Mouse (Mus musculus): ENCODE results near the gene Nsun2. TPM values are rescaled to one million over a fixed set of nuclear protein-coding genes. Genes with fewer than 3 reads are reported as not detected.

The Nsun2 gene
- total and polyA plus RNA-seq, 2 experiments from 2014 or later, result 21.8 to 34.2 TPM

- H3K36me3 ChIP-seq (replicated peaks; ENCODE audit: control insufficient read depth, insufficient read depth, low read length), result peaks cover 89% of the 10 kb centered on the region
- H3K4me2 ChIP-seq (ENCODE audit: low read depth, low read length), result no peak overlapping the region
- no peak for TF ChIP-seq CTCF (IDR thresholded peaks at IDR 0.05; ENCODE audit: low read depth)
- TF ChIP-seq EP300 (IDR thresholded peaks at IDR 0.05; ENCODE audit: low read depth), result no peak
- WGBS, result 64% methylated on average over 5 of the region's 5 CpGs
- H3K4me3 ChIP-seq (ENCODE audit: low read depth, low read length), result no peak overlapping the region
- H3K27me3 ChIP-seq (ENCODE audit: control insufficient read depth, insufficient read depth, low read length), result no peaks in the 10 kb centered on the region
- no peak overlapping the region for H3K27ac ChIP-seq (ENCODE audit: low read depth)
- H3K9me3 ChIP-seq (replicated peaks; ENCODE audit: control insufficient read depth, low read length), result no peaks in the 10 kb centered on the region
- no peak for DNase-seq (ENCODE audit: low spot score)
- no peaks in the 10 kb centered on the region for H3K4me1 ChIP-seq (ENCODE audit: control insufficient read depth, insufficient read depth)
- no peak overlapping the region for H3K9ac ChIP-seq (replicated peaks; ENCODE audit: low read depth, low read length)
- ATAC-seq (ENCODE audit: insufficient read depth, low read depth), result no peak
These were observed 30.7 kb upstream of the Nsun2 start for GRCm38 (mm10) chr13:69502863-69503262.

DNA sequence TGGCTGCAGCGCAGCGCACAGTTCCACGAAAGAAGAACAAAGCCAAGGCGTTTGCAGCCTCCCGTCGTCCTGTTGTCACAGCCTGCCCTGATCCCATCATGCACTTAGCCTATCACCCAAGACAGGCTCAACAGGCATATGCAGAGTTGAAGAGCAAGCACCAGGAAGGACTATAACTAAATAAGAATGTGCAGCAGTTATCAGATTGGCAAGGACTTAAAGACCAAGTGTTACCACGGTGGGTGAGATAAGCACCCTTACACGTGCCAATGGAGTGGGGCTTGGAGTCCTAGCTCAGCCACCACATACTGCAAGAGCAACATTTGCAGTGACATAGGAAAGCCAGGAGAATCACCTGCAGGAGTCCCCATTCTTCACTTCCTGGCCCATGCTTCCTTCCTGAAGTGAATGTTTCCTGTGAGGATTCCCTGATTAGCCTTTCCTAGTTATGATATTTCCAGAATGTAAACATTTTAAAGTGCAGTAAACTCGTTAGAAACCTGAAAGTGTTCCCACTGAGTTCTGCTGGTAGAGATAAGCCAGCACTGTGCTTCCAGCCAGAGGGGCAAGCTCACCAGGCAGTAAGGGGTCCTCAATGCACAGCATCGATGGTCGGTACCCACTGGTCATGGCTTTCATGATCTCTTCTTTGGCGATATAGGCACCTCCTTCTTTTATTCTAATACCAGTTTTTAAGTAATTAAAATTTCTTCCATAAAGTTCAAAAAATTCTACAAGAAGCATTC lies 27.0 kb upstream of the Nsun2 start:
- peaks cover 78% of the 10 kb centered on the region for H3K36me3 ChIP-seq (replicated peaks; ENCODE audit: control insufficient read depth, insufficient read depth, low read length)
- no peaks in the 10 kb centered on the region for H3K27me3 ChIP-seq (ENCODE audit: control insufficient read depth, insufficient read depth, low read length)
- TF ChIP-seq EP300 (IDR thresholded peaks at IDR 0.05; ENCODE audit: low read depth), result no peak
- TF ChIP-seq CTCF (IDR thresholded peaks at IDR 0.05; ENCODE audit: low read depth), result no peak
- WGBS, result 58% methylated on average over 12 of the region's 12 CpGs
- DNase-seq (ENCODE audit: low spot score) (no peak), ATAC-seq (ENCODE audit: insufficient read depth, low read depth) (no peak)
- H3K9ac ChIP-seq (replicated peaks; ENCODE audit: low read depth, low read length), result no peak overlapping the region
- no peak overlapping the region for H3K4me3 ChIP-seq (ENCODE audit: low read depth, low read length)
- H3K9me3 ChIP-seq (replicated peaks; ENCODE audit: control insufficient read depth, low read length), result no peaks in the 10 kb centered on the region
- H3K4me2 ChIP-seq (ENCODE audit: low read depth, low read length), result no peak overlapping the region
- H3K27ac ChIP-seq (ENCODE audit: low read depth), result no peak overlapping the region
- no peaks in the 10 kb centered on the region for H3K4me1 ChIP-seq (ENCODE audit: control insufficient read depth, insufficient read depth)

GRCm38 (mm10) chr13:69507666-69508065 lies 25.9 kb upstream of the Nsun2 start:
- DNase-seq (ENCODE audit: low spot score), result no peak
- no peaks in the 10 kb centered on the region for H3K4me1 ChIP-seq (ENCODE audit: control insufficient read depth, insufficient read depth)
- H3K9me3 ChIP-seq (replicated peaks; ENCODE audit: control insufficient read depth, low read length), result no peaks in the 10 kb centered on the region
- 92% methylated on average over 3 of the region's 3 CpGs for whole genome bisulfite sequencing
- H3K9ac ChIP-seq (replicated peaks; ENCODE audit: low read depth, low read length), result no peak overlapping the region
- no peak overlapping the region for H3K4me2 ChIP-seq (ENCODE audit: low read depth, low read length)
- H3K27me3 ChIP-seq (ENCODE audit: control insufficient read depth, insufficient read depth, low read length), result no peaks in the 10 kb centered on the region
- no peak overlapping the region for H3K4me3 ChIP-seq (ENCODE audit: low read depth, low read length)
- peaks cover 76% of the 10 kb centered on the region for H3K36me3 ChIP-seq (replicated peaks; ENCODE audit: control insufficient read depth, insufficient read depth, low read length)
- no peak for ATAC-seq (ENCODE audit: insufficient read depth, low read depth)
- no peak overlapping the region for H3K27ac ChIP-seq (ENCODE audit: low read depth)
- TF ChIP-seq CTCF (IDR thresholded peaks at IDR 0.05; ENCODE audit: low read depth), result no peak
- no peak for TF ChIP-seq EP300 (IDR thresholded peaks at IDR 0.05; ENCODE audit: low read depth)

- H3K9ac ChIP-seq (replicated peaks; ENCODE audit: low read depth, low read length), result no peak overlapping the region
- TF ChIP-seq CTCF (IDR thresholded peaks at IDR 0.05; ENCODE audit: low read depth) (peak; percentile 58), EP300 (IDR thresholded peaks at IDR 0.05; ENCODE audit: low read depth) (no peak)
- peaks cover 66% of the 10 kb centered on the region for H3K36me3 ChIP-seq (replicated peaks; ENCODE audit: control insufficient read depth, insufficient read depth, low read length)
- no peak overlapping the region for H3K4me2 ChIP-seq (ENCODE audit: low read depth, low read length)
- 62% methylated on average over 9 of the region's 9 CpGs for whole genome bisulfite sequencing
- DNase-seq (ENCODE audit: low spot score), result peak; percentile 64
- H3K4me1 ChIP-seq (ENCODE audit: control insufficient read depth, insufficient read depth), result no peaks in the 10 kb centered on the region
- no peak overlapping the region for H3K4me3 ChIP-seq (ENCODE audit: low read depth, low read length)
- no peaks in the 10 kb centered on the region for H3K9me3 ChIP-seq (replicated peaks; ENCODE audit: control insufficient read depth, low read length)
- peak; percentile 49; the same call in 1 of the 2 replicates for ATAC-seq (ENCODE audit: insufficient read depth, low read depth)
- H3K27ac ChIP-seq (ENCODE audit: low read depth), result no peak overlapping the region
- H3K27me3 ChIP-seq (ENCODE audit: control insufficient read depth, insufficient read depth, low read length), result no peaks in the 10 kb centered on the region
These were observed 23.9 kb upstream of the Nsun2 start for GRCm38 (mm10) chr13:69509391-69510244.

DNA sequence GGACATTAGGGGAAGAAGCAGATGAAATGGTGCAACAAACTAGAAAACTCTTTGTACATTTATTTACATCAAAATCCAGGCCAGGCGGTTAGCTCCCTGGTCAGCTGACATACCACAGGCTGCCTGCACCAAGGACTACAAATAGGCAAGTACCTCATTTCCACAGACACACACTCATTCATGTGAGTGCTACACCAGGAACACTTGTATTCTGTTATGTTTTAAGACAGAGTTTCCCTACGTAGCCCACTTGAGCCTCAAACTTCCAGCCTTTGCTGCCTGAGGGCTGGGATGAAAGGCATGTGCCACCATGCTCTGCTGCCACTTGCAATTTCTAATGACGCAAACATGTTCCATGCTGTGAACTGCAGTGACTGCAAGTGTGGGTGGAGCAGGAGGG lies 18.5 kb upstream of the Nsun2 start:
- Histone ChIP-seq H3K4me1 (ENCODE audit: control insufficient read depth, insufficient read depth) (peaks cover 13% of the 10 kb centered on the region), H3K27me3 (ENCODE audit: control insufficient read depth, insufficient read depth, low read length) (no peaks in the 10 kb centered on the region), H3K4me3 (ENCODE audit: low read depth, low read length) (no peak overlapping the region), H3K9ac (replicated peaks; ENCODE audit: low read depth, low read length) (no peak overlapping the region), H3K4me2 (ENCODE audit: low read depth, low read length) (no peak overlapping the region), H3K9me3 (replicated peaks; ENCODE audit: control insufficient read depth, low read length) (no peaks in the 10 kb centered on the region), H3K36me3 (replicated peaks; ENCODE audit: control insufficient read depth, insufficient read depth, low read length) (peaks cover 28% of the 10 kb centered on the region), H3K27ac (ENCODE audit: low read depth) (no peak overlapping the region)
- ATAC-seq (ENCODE audit: insufficient read depth, low read depth), result no peak
- 84% methylated on average over 3 of the region's 3 CpGs for WGBS
- no peak for TF ChIP-seq CTCF (IDR thresholded peaks at IDR 0.05; ENCODE audit: low read depth)
- no peak for TF ChIP-seq EP300 (IDR thresholded peaks at IDR 0.05; ENCODE audit: low read depth)
- DNase-seq (ENCODE audit: low spot score), result no peak
